Mouse (Mus musculus) limb, embryonic 13.5 days (tissue): ENCODE measurements at regions not wholly inside any gene's neighbourhood (a gene's known extent, or its start where the extent isn't known, plus 50 kb on each side); places are given as distances from the start of the nearest gene placed in this dataset.

Experiments used
- ATAC-seq: fragments of 200-750 bp; cut with Nextera tagmentation; 2 replicates; pipeline ENCODE4 v1.8.0; 2017; ENCODE audit warnings: low read depth, moderate number of reproducible peaks, moderate TSS enrichment; ENCODE audit not compliant: low FRiP score
- H3K27ac ChIP-seq: fragments of 300-500 bp; sonication (generic); 2 replicates; pipeline ENCODE4 v1.5.1; 2015; ENCODE audit warnings: inconsistent platforms, mild to moderate bottlenecking, moderate library complexity
- H3K27me3 ChIP-seq: fragments of 300-500 bp; sonication (generic); 2 replicates; pipeline ENCODE4 v1.6.1; 2015; ENCODE audit warnings: mild to moderate bottlenecking, inconsistent platforms
- H3K36me3 ChIP-seq: fragments of 300-500 bp; sonication (generic); 2 replicates; pipeline ENCODE4 v1.6.1; 2015; ENCODE audit warnings: inconsistent platforms, mild to moderate bottlenecking, moderate library complexity
- H3K4me1 ChIP-seq: fragments of 300-500 bp; sonication (generic); 2 replicates; pipeline ENCODE4 v1.6.1; 2015; ENCODE audit warnings: inconsistent platforms
- H3K4me2 ChIP-seq: fragments of 300-500 bp; sonication (generic); replicated peaks from 2 replicates; pipeline ENCODE4 v1.6.1; 2015; ENCODE audit warnings: inconsistent platforms, mild to moderate bottlenecking, moderate library complexity
- H3K4me3 ChIP-seq: fragments of 300-500 bp; sonication (generic); 2 replicates; pipeline ENCODE4 v1.5.1; 2015; ENCODE audit warnings: moderate library complexity, mild to moderate bottlenecking, inconsistent platforms
- H3K9ac ChIP-seq: fragments of 300-500 bp; sonication (generic); 2 replicates; pipeline ENCODE4 v1.6.1; 2015; ENCODE audit warnings: mild to moderate bottlenecking, inconsistent platforms
- H3K9me3 ChIP-seq: fragments of 300-500 bp; sonication (generic); 2 replicates; pipeline ENCODE4 v1.6.1; 2016; ENCODE audit warnings: inconsistent platforms
- WGBS: fragments of 180-500 bp; shearing (Covaris S2); methylation state at CpG from one replicate; pipeline ENCODE4 v1.1.7; 2015; 5-methylcytosine and 5-hydroxymethylcytosine counted together

- Histone ChIP-seq H3K4me1 (peaks cover 12% of the 10 kb centered on the region), H3K9me3 (no peaks in the 10 kb centered on the region), H3K4me2 (no peak overlapping the region), H3K9ac (no peak overlapping the region), H3K27me3 (no peaks in the 10 kb centered on the region; the same call in 1 of the 2 replicates), H3K36me3 (no peaks in the 10 kb centered on the region), H3K27ac (no peak overlapping the region), H3K4me3 (no peak overlapping the region)
- ATAC-seq, result no peak
- 89% methylated on average over 4 of the region's 4 CpGs for WGBS
Observed at GRCm38 (mm10) chr12:99629606-99630005, 66.2 kb upstream of the Foxn3 start.

- Histone ChIP-seq H3K27me3 (no peaks in the 10 kb centered on the region; the same call in 1 of the 2 replicates), H3K27ac (no peak overlapping the region), H3K9me3 (no peaks in the 10 kb centered on the region), H3K4me3 (peak overlapping the region; percentile 70), H3K4me2 (peak overlapping the region; percentile 80), H3K36me3 (no peaks in the 10 kb centered on the region), H3K9ac (no peak overlapping the region), H3K4me1 (peaks cover 12% of the 10 kb centered on the region)
- WGBS, result 55% methylated on average over 3 of the region's 3 CpGs
- ATAC-seq, result peak; percentile 1; the same call in 1 of the 2 replicates
Observed at GRCm38 (mm10) chr12:99628421-99628820, 65.0 kb upstream of the Foxn3 start.

GRCm38 (mm10) chr12:99627898-99628231 lies 64.5 kb upstream of the Foxn3 start:
- peak; percentile 95 for ATAC-seq
- peak overlapping the region; percentile 70 for H3K4me3 ChIP-seq

GRCm38 (mm10) chr12:99627201-99627897 lies 64.0 kb upstream of the Foxn3 start:
- H3K4me3 ChIP-seq, result peak overlapping the region; percentile 70
- peak overlapping the region; percentile 80 for H3K4me2 ChIP-seq
- peak overlapping the region; percentile 57 for H3K9ac ChIP-seq
- no peak; the same call in 1 of the 2 replicates for ATAC-seq
- WGBS, result 2% methylated on average over 40 of the region's 40 CpGs
- no peaks in the 10 kb centered on the region for H3K36me3 ChIP-seq
- H3K4me1 ChIP-seq, result peaks cover 12% of the 10 kb centered on the region
- H3K27me3 ChIP-seq, result no peaks in the 10 kb centered on the region; the same call in 1 of the 2 replicates
- no peak overlapping the region for H3K27ac ChIP-seq
- H3K9me3 ChIP-seq, result no peaks in the 10 kb centered on the region

More at GRCm38 (mm10) chr12:99627898-99628231, 64.5 kb upstream of the Foxn3 start:
- Histone ChIP-seq H3K9me3 (no peaks in the 10 kb centered on the region), H3K4me1 (peaks cover 12% of the 10 kb centered on the region), H3K27ac (no peak overlapping the region), H3K27me3 (no peaks in the 10 kb centered on the region; the same call in 1 of the 2 replicates), H3K9ac (peak overlapping the region; percentile 57), H3K4me2 (peak overlapping the region; percentile 80), H3K36me3 (no peaks in the 10 kb centered on the region)
- under 1% methylated on average over 30 of the region's 30 CpGs for WGBS

GRCm38 (mm10) chr12:99626147-99626546 lies 62.8 kb upstream of the Foxn3 start:
- Histone ChIP-seq H3K27me3 (no peaks in the 10 kb centered on the region; the same call in 1 of the 2 replicates), H3K9me3 (no peaks in the 10 kb centered on the region), H3K36me3 (no peaks in the 10 kb centered on the region), H3K4me2 (no peak overlapping the region), H3K9ac (no peak overlapping the region), H3K4me3 (no peak overlapping the region), H3K4me1 (peaks cover 12% of the 10 kb centered on the region), H3K27ac (no peak overlapping the region)
- WGBS, result 89% methylated on average over 4 of the region's 4 CpGs
- ATAC-seq, result no peak

GRCm38 (mm10) chr12:99625094-99625493 lies 61.7 kb upstream of the Foxn3 start:
- Histone ChIP-seq H3K9me3 (no peaks in the 10 kb centered on the region), H3K27me3 (no peaks in the 10 kb centered on the region; the same call in 1 of the 2 replicates), H3K4me2 (no peak overlapping the region), H3K36me3 (no peaks in the 10 kb centered on the region), H3K27ac (no peak overlapping the region), H3K4me1 (peaks cover 12% of the 10 kb centered on the region), H3K9ac (no peak overlapping the region), H3K4me3 (no peak overlapping the region)
- ATAC-seq, result no peak
- 93% methylated on average over 9 of the region's 9 CpGs for WGBS

GRCm38 (mm10) chr12:99622238-99622637 lies 58.9 kb upstream of the Foxn3 start:
- no peak overlapping the region for H3K4me2 ChIP-seq
- ATAC-seq, result no peak
- peaks cover 4% of the 10 kb centered on the region; the same call in 1 of the 2 replicates for H3K4me1 ChIP-seq
- no peaks in the 10 kb centered on the region for H3K36me3 ChIP-seq
- H3K9ac ChIP-seq, result no peak overlapping the region
- no peaks in the 10 kb centered on the region; the same call in 1 of the 2 replicates for H3K27me3 ChIP-seq
- 80% methylated on average over 2 of the region's 2 CpGs for WGBS
- no peak overlapping the region for H3K27ac ChIP-seq
- H3K9me3 ChIP-seq, result no peaks in the 10 kb centered on the region; the same call in 1 of the 2 replicates
- no peak overlapping the region for H3K4me3 ChIP-seq

GRCm38 (mm10) chr12:99617241-99617804 lies 53.9 kb upstream of the Foxn3 start:
- H3K9me3 ChIP-seq, result no peaks in the 10 kb centered on the region; the same call in 1 of the 2 replicates
- no peak overlapping the region for H3K27ac ChIP-seq
- H3K4me3 ChIP-seq, result no peak overlapping the region
- WGBS, result 88% methylated on average over 14 of the region's 14 CpGs
- no peak overlapping the region for H3K9ac ChIP-seq
- H3K4me1 ChIP-seq, result no peaks in the 10 kb centered on the region
- no peaks in the 10 kb centered on the region for H3K36me3 ChIP-seq
- ATAC-seq, result no peak
- H3K27me3 ChIP-seq, result no peaks in the 10 kb centered on the region
- no peak overlapping the region for H3K4me2 ChIP-seq

GRCm38 (mm10) chr12:99614420-99614819 lies 51.0 kb upstream of the Foxn3 start:
- H3K4me2 ChIP-seq, result no peak overlapping the region
- H3K4me1 ChIP-seq, result no peaks in the 10 kb centered on the region
- no peaks in the 10 kb centered on the region for H3K36me3 ChIP-seq
- H3K27ac ChIP-seq, result no peak overlapping the region
- no peak for ATAC-seq
- no peaks in the 10 kb centered on the region; the same call in 1 of the 2 replicates for H3K9me3 ChIP-seq
- H3K4me3 ChIP-seq, result no peak overlapping the region
- H3K27me3 ChIP-seq, result no peaks in the 10 kb centered on the region
- 43% methylated on average over 6 of the region's 6 CpGs for WGBS
- H3K9ac ChIP-seq, result no peak overlapping the region
